Mouse (Mus musculus): ENCODE measurements around the gene Klb. TPM values are rescaled to one million over a fixed set of nuclear protein-coding genes. Genes with fewer than 3 reads are reported as not detected.

The Klb gene
- total and polyA plus RNA-seq, 3 experiments: 4.9 to 19.6 (median 10.3) TPM

GRCm38 (mm10) chr5:65374746-65375145 lies 26.6 kb downstream of the Klb start:
- no peak for DNase-seq

DNA sequence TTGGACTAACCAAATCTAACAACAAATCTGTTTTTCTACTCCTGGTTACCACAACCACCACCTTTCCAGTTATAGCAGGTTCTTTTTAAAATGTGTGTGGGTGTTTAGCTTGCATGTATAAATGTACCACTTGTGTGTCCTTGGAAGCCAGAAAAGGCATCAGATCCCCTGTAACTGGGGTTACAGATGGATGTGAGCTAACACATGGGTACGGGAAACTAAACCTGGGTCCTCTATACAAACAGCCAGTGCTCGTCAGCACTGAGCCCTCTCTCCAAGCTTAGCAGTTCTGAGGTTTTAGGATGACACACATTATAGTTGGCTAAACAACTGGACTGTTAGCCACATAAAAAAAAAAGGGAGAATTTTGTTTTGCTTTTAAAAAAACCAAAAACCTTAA lies 37.6 kb downstream of the Klb start:
- no peak for DNase-seq

DNA sequence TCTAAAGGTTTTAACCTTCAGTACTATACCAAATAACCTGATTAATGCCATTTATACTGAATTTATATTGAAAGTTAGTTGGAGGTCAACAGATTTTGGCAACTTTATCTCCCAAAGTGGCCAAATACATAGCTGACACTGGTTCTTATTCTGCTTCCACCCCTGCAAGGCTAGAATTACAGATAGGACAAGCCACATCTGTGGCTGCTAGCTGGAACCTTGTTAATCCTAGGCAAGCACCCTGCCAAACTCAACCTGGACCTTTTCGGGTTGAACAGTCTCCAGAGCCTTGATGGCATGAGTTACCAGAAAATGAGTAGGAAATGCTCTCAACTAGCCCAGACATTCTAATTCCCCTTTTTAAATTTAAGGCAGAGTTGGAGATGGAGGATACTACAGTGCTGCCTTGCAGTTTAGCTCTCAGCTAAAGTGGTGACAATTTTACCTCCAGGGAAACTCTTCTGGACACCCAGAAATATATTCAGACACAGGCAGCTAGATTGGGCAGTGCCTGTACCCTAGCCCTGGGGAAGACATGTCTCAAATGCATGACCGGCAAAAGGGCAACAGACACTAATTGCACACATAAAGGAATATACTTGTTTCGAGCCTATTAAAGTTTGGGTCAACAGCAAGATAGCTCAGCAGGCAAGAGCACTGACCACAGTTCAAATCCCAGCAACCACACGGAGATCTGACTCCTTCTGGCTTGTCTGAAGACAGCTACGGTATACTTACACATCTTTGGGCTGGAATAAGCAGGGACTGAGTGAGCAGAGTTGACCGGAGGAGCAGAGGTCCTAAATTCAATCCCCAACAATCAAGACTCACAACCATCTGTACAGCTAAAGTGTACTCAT lies 39.1 kb downstream of the Klb start:
- DNase-seq: no peak

- DNase-seq: peak; percentile 98
Observed at GRCm38 (mm10) chr5:65390648-65391644, 42.8 kb downstream of the Klb start, which contains the start of the genes Rpl9 and Lias. Gene Rpl9, minus strand, starts transcription at chr5:65391444. Gene Lias, plus strand, starts transcription at chr5:65391497.

DNA sequence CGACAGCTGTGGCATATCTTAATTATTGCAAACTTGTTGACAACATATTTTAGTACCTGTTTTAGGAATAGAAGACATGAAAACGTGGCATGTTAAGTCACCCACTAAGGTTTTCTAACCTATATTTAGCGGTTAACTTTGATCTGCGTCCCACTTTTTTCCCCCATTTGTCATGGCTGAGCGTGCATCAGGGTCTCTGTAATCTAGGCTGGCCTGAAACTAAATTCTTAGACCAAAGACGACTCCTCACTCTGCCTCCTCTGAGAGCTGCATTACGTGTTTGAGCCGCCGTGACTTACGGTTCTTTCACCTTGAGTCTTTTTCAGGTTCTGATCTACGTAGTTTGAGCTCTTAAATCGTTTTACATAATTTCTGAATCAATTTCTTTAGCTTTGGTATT lies 43.6 kb downstream of the Klb start:
- no peak for DNase-seq

DNA sequence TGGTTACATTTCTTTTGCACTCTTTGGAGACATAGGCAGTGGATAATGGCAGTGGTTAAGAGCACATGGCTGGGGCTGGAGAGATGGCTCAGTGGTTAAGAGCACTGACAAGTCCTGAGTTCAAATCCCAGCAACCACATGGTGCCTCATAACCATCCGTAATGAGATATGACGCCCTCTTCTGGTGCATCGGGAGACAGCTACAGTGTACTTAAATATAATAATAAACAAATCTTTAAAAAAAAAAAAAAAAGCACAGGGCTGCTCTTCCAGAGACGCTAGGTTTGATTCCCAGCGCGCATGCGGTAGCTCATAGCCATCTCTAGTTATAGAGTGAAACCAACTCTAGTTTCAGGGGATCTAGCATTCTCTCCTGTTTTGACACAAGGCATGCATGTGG lies 46.3 kb downstream of the Klb start:
- DNase-seq: no peak

GRCm38 (mm10) chr5:65401251-65401994 lies 53.3 kb downstream of the Klb start:
- DNase-seq: peak; percentile 84

DNA sequence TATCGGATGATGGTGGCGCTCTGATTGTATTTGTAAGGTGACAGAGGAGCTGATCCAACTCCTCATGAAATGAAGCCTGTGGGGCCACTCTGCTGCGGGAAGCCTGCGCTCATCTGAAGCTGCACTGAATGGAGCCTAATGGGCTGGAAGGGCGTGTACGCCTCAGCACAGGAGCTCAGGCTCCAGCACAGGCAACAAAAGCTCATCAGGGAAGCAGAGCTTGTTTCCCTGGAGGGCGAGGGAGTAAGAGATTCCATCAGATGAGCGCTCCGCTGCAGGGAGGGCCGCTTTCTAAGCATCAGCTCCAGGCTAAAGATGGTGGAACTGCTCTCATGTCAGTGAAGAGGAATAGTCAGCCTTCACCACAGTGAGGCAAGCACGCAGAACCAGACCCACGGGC lies 59.9 kb downstream of the Klb start:
- DNase-seq: no peak

- DNase-seq: no peak
Observed at GRCm38 (mm10) chr5:65415653-65416458, 67.7 kb downstream of the Klb start.

GRCm38 (mm10) chr5:65419136-65419535 lies 71.0 kb downstream of the Klb start:
- no peak for DNase-seq

- no peak for DNase-seq
Observed at GRCm38 (mm10) chr5:65420822-65421221, 72.7 kb downstream of the Klb start.

- no peak for DNase-seq
Observed at GRCm38 (mm10) chr5:65422803-65423202, 74.7 kb downstream of the Klb start.

DNA sequence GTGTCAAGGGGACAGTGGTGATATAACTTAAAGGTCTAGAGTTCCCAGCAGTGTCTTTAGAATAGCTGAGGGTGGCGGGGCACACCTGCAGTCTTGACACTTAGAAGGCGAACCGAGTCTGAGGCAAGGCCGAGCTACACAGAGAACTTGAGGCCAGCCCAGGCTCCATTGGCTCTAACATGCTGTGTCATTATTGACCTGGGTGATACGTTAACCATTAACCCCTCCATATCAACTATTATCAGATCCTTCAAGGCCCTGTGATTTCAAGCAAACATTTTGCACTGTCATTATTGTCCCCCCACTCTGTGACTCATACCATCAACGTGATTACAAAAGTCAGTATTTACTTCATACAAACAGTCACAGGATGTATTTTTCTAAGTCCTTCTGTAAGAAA lies 76.1 kb downstream of the Klb start:
- DNase-seq: peak; percentile 49

- DNase-seq: no peak
Observed at GRCm38 (mm10) chr5:65425251-65425650, 77.1 kb downstream of the Klb start.

- DNase-seq: no peak
Observed at GRCm38 (mm10) chr5:65428321-65428720, 80.2 kb downstream of the Klb start.

GRCm38 (mm10) chr5:65429441-65429840 lies 81.3 kb downstream of the Klb start:
- no peak for DNase-seq

Other genes starting within 250 kb of the Klb start
- 10 to 100 TPM; 48.6 to 63.2 TPM for gene Klhl5, start 240.8 kb upstream of the Klb start, total RNA-seq (2021)
- 31.4 and 36.7 TPM in 2 replicates for gene Klhl5, start 240.8 kb upstream of the Klb start, polyA plus RNA-seq (2012; rRNA removed)
- 1 to 10 TPM; 6.0 to 9.5 TPM for gene Wdr19, start 148.6 kb upstream of the Klb start, total RNA-seq (2021)
- gene Wdr19, start 148.6 kb upstream of the Klb start, polyA plus RNA-seq (2012; rRNA removed): 1.6 and 2.3 TPM in 2 replicates
- 10 to 100 TPM; 38.7 to 46.1 TPM for gene Rfc1, start 12.6 kb upstream of the Klb start, total RNA-seq (2021)
- gene Rfc1, start 12.6 kb upstream of the Klb start, polyA plus RNA-seq (2012; rRNA removed): 4.3 and 5.4 TPM in 2 replicates
- gene Rpl9, start 43.1 kb downstream of the Klb start, total RNA-seq (2021): 1,000 to 10,000 TPM in 1 of 2 experiments, 100 to 1,000 TPM in 1; 692 to 1,124 TPM
- gene Rpl9, start 43.1 kb downstream of the Klb start, polyA plus RNA-seq (2012; rRNA removed): 22.2 and 28.6 TPM in 2 replicates
- gene Lias, start 43.2 kb downstream of the Klb start, total RNA-seq (2021): 10 to 100 TPM; 46.0 to 62.3 TPM
- 4.9 and 5.2 TPM in 2 replicates for gene Lias, start 43.2 kb downstream of the Klb start, polyA plus RNA-seq (2012; rRNA removed)
- 10 to 100 TPM; 71.8 to 82.5 TPM for gene Ugdh, start 87.6 kb downstream of the Klb start, total RNA-seq (2021)
- gene Ugdh, start 87.6 kb downstream of the Klb start, polyA plus RNA-seq (2012; rRNA removed): 5.7 and 5.9 TPM in 2 replicates
- gene Gm43552, start 144.5 kb downstream of the Klb start, total RNA-seq (2021): 1 to 10 TPM in 1 of 2 experiments, not detected in 1; 1.2 TPM
- gene Gm43552, start 144.5 kb downstream of the Klb start, polyA plus RNA-seq (2012; rRNA removed): 8.3 TPM in 1 of 2 replicates, not detected in the other
- gene Smim14, start 188.9 kb downstream of the Klb start, total RNA-seq (2021): 100 to 1,000 TPM; 177 to 196 TPM
- gene Smim14, start 188.9 kb downstream of the Klb start, polyA plus RNA-seq (2012; rRNA removed): 138 and 142 TPM in 2 replicates
- 100 to 1,000 TPM in 1 of 2 experiments, 10 to 100 TPM in 1; 89.5 to 103 TPM for gene Ube2k, start 188.9 kb downstream of the Klb start, total RNA-seq (2021)
- gene Ube2k, start 188.9 kb downstream of the Klb start, polyA plus RNA-seq (2012; rRNA removed): 3.5 and 5.7 TPM in 2 replicates